Mouse (Mus musculus) lung, adult 2 months (tissue): ENCODE data around the gene Dcpp3.

Experiments used
- CTCF ChIP-seq: fragments of 200-500 bp; IDR thresholded peaks from 2 replicates; pipeline ENCODE4 v1.5.1; 2011; ENCODE audit warnings: mild to moderate bottlenecking, low read length, control low read depth; ENCODE audit not compliant: insufficient read depth
- POLR2A ChIP-seq: fragments of 200-500 bp; IDR thresholded peaks from 2 replicates; pipeline ENCODE4 v1.6.1; 2011; ENCODE audit warnings: low read depth, mild to moderate bottlenecking, control low read depth, low read length, borderline replicate concordance; ENCODE audit errors: extremely low read depth

DNA sequence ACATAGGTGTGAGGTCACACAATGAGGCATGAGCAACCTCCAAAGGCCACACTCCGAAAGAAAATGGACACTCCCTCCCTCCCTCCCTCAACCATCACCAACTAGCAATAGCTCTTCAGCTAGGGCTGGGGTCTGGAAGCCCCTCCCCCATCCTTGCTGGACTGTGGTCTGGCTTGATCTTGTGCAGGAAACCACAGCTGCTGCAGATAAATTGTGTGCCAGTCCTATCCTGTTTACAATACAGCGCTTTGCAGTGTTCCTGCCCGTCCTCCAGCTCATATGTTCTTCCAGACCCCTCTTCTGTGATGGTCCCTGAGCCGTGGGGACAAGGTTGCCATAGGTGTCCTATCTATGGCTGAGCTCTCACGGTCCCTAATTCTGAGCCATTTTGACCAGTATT lies 13.9 kb downstream of the Dcpp3 start:
- no peak for TF ChIP-seq POLR2A
- no peak for TF ChIP-seq CTCF
